ENCODE assay signal across 22 mouse cellular contexts in genomic region chr9:77046067-77046715, GRCm38 (mm10). TPM values are rescaled to one million over a fixed set of nuclear protein-coding genes. Genes with fewer than 3 reads are reported as not detected.
DNase-seq lines count a peak whose midpoint lies in the region; ATAC-seq and TF ChIP-seq lines count a peak whose summit lies in the region.
"Had no signal": no experiment of that assay in that cellular context is flagged by ENCODE, and none has a peak within 500 bp of the region (broad histone marks: within the 10 kb centered on the region; RNA-seq: fewer than 3 reads in every experiment).

No protein-coding gene starts in this region.

- CTCF ChIA-PET in Patski (lab: Charles Lee): interaction anchor here (0.9 kb wide), 1 partner anchor 375 kb away, joined by 3 read pairs; no protein-coding TSS in a partner anchor

- H3K4me1 ChIP-seq in intestine, postnatal 0 days (replicated peaks; ENCODE audit: control insufficient read depth, insufficient read depth, low read length): peaks cover 5% of the 10 kb centered on the region; the same call in 1 of the 2 replicates
- no peaks in the 10 kb centered on the region for H3K4me1 ChIP-seq in hindbrain, embryonic 11.5 days (replicated peaks; ENCODE audit: control insufficient read depth, insufficient read depth, low read length)
- H3K4me1 ChIP-seq: embryonic facial prominence, embryonic 15.5 days; forebrain, embryonic 15.5 days; heart, embryonic 12.5 days; limb, embryonic 12.5 days; midbrain, embryonic 12.5 days had no signal

- ATAC-seq in Patski: peak; percentile 84
- ATAC-seq in intestine, postnatal 0 days: peak; percentile 84
- no peak for ATAC-seq in megakaryocyte-erythroid progenitor cell, adult 5-6 weeks (replicated peaks; ENCODE audit: low FRiP score, low TSS enrichment, poor library complexity, severe bottlenecking)
- ATAC-seq in hindbrain, embryonic 11.5 days (ENCODE audit: low FRiP score): no peak
- ATAC-seq: forebrain, embryonic 15.5 days; inflammation-experienced regulatory T-cells, adult 6 months; liver, postnatal 0 days had no signal

- in situ Hi-C loops in Patski (cut with MboI; ENCODE audit: low pct_unique_long_range_greater_than_20kb): no loop called here

- peak overlapping the region; percentile 87 for H3K27ac ChIP-seq in intestine, postnatal 0 days (ENCODE audit: low read depth, low read length)
- H3K27ac ChIP-seq in hindbrain, embryonic 11.5 days (ENCODE audit: low read depth, low read length): no peak overlapping the region
- H3K27ac ChIP-seq: embryonic facial prominence, embryonic 15.5 days; forebrain, embryonic 15.5 days; limb, embryonic 12.5 days; midbrain, embryonic 12.5 days had no signal

- DNase-seq in Patski (ENCODE audit: low read depth, low spot score): peak; percentile 73
- peak; percentile 58 for DNase-seq in kidney, postnatal 10 days
- DNase-seq in lung, postnatal 36 days: peak; percentile 14
- no peak for DNase-seq in frontal cortex, postnatal 25 days (ENCODE audit: low spot score in 2 of 2)
- no peak for DNase-seq in T-cell, adult 2 months (ENCODE audit: low spot score)
- DNase-seq in hindbrain, embryonic 11.5 days (ENCODE audit: low spot score): no peak
- DNase-seq: cerebellum, adult 18-20 months; gastrocnemius, postnatal 10 days; heart, postnatal 4 days; liver, postnatal 0 days; right cerebral cortex, postnatal 14 days; thymus, postnatal 4 days had no signal

- POLR2A ChIA-PET in Patski (lab: Charles Lee): no interaction called here

- no peak for TF ChIP-seq CTCF in Patski (IDR thresholded peaks at IDR 0.05)
- TF ChIP-seq CTCF in intestine, postnatal 0 days (IDR thresholded peaks at IDR 0.05; ENCODE audit: low read depth): no peak

- WGBS in intestine, postnatal 0 days: 34% methylated on average over 5 of the region's 5 CpGs
- 93% methylated on average over 5 of the region's 5 CpGs for WGBS in hindbrain, embryonic 11.5 days

- H3K4me2 ChIP-seq in intestine, postnatal 0 days (replicated peaks; ENCODE audit: low read depth): peak overlapping the region; percentile 50
- H3K4me2 ChIP-seq in hindbrain, embryonic 11.5 days (replicated peaks; ENCODE audit: low read depth, low read length): no peak overlapping the region
- H3K4me2 ChIP-seq: embryonic facial prominence, embryonic 15.5 days; forebrain, embryonic 15.5 days; heart, embryonic 12.5 days; limb, embryonic 12.5 days; midbrain, embryonic 12.5 days had no signal

- no peak overlapping the region for H3K9ac ChIP-seq in intestine, postnatal 0 days (ENCODE audit: low read depth, low read length)
- H3K9ac ChIP-seq in hindbrain, embryonic 11.5 days (ENCODE audit: low read depth, low read length): no peak overlapping the region
- H3K9ac ChIP-seq: embryonic facial prominence, embryonic 15.5 days; forebrain, embryonic 15.5 days; heart, embryonic 12.5 days; limb, embryonic 12.5 days; liver, postnatal 0 days; midbrain, embryonic 12.5 days had no signal

- no peaks in the 10 kb centered on the region for H3K27me3 ChIP-seq in Patski
- no peaks in the 10 kb centered on the region for H3K27me3 ChIP-seq in intestine, postnatal 0 days (replicated peaks; ENCODE audit: control insufficient read depth, insufficient read depth, low read length)
- no peaks in the 10 kb centered on the region for H3K27me3 ChIP-seq in hindbrain, embryonic 11.5 days (ENCODE audit: control insufficient read depth, insufficient read depth, low read length)
- H3K27me3 ChIP-seq: embryonic facial prominence, embryonic 15.5 days; forebrain, embryonic 15.5 days; heart, embryonic 12.5 days; limb, embryonic 12.5 days; midbrain, embryonic 12.5 days had no signal

- no peaks in the 10 kb centered on the region for H3K36me3 ChIP-seq in intestine, postnatal 0 days (ENCODE audit: control insufficient read depth, insufficient read depth)
- no peaks in the 10 kb centered on the region for H3K36me3 ChIP-seq in hindbrain, embryonic 11.5 days (ENCODE audit: control insufficient read depth, insufficient read depth, low read length)
- H3K36me3 ChIP-seq: embryonic facial prominence, embryonic 15.5 days; forebrain, embryonic 15.5 days; heart, embryonic 12.5 days; limb, embryonic 12.5 days; midbrain, embryonic 12.5 days had no signal

- no peaks in the 10 kb centered on the region for H3K9me3 ChIP-seq in intestine, postnatal 0 days (ENCODE audit: control insufficient read depth)
- no peaks in the 10 kb centered on the region for H3K9me3 ChIP-seq in hindbrain, embryonic 11.5 days (ENCODE audit: control insufficient read depth, low read length)
- H3K9me3 ChIP-seq: embryonic facial prominence, embryonic 15.5 days; forebrain, embryonic 15.5 days; heart, embryonic 12.5 days; limb, embryonic 12.5 days; midbrain, embryonic 12.5 days had no signal

- H3K4me3 ChIP-seq in intestine, postnatal 0 days (ENCODE audit: low read depth, low read length): no peak overlapping the region
- H3K4me3 ChIP-seq in hindbrain, embryonic 11.5 days (ENCODE audit: low read depth, low read length): no peak overlapping the region
- H3K4me3 ChIP-seq: embryonic facial prominence, embryonic 15.5 days; forebrain, embryonic 15.5 days; heart, embryonic 12.5 days; limb, embryonic 12.5 days; midbrain, embryonic 12.5 days had no signal

RNA-seq across cellular contexts. Expression of gene Tinag, which starts 0.6 kb away (rescaled TPM):
- 5.0 TPM for polyA plus RNA-seq in Patski (2021)
- polyA plus RNA-seq in intestine, postnatal 0 days (2015; fragmentation: Nextera tagmentation; extraction: Ambion mirVana): 8.3 and 9.6 TPM in 2 replicates
- not detected in 2 replicates for total RNA-seq in megakaryocyte-erythroid progenitor cell, adult 5-6 weeks (2014; fragmentation: Nextera tagmentation)
- total RNA-seq in megakaryocyte-erythroid progenitor cell, adult 5-6 weeks (2017): not detected in 2 replicates
- polyA plus RNA-seq in hindbrain, embryonic 11.5 days (2014; fragmentation: Nextera tagmentation; extraction: Ambion mirVana): 0.09 and 0.25 TPM in 2 replicates
- total RNA-seq: common myeloid progenitor, adult 5-6 weeks; gastrocnemius, postnatal 10 days; heart, postnatal 4 days had no signal
- polyA plus RNA-seq: brain, embryonic 14.5 days; forebrain, embryonic 15.5 days; heart, embryonic 12.5 days; inflammation-experienced regulatory T-cells, adult 6 months; limb, embryonic 12.5 days; liver, postnatal 0 days had no signal

Comparison
In these comparisons a context has a peak if more than half of its experiments do, and no peak if none do; other contexts are left out.
1. ATAC-seq: peak in Patski (single experiment) and intestine, postnatal 0 days (single experiment); none in megakaryocyte-erythroid progenitor cell, adult 5-6 weeks (single experiment) and hindbrain, embryonic 11.5 days (single experiment).
2. DNase-seq: peak in Patski (single experiment), kidney, postnatal 10 days (single experiment) and lung, postnatal 36 days (single experiment); none in frontal cortex, postnatal 25 days (0 of 2), T-cell, adult 2 months (single experiment) and hindbrain, embryonic 11.5 days (single experiment).